In genomic region chr1:35527750-35528476, GRCm38 (mm10) we compare ENCODE assay signal across 17 mouse cellular contexts.
DNase-seq lines count a peak whose midpoint lies in the region; ATAC-seq and TF ChIP-seq lines count a peak whose summit lies in the region.
"Had no signal": no experiment of that assay in that cellular context is flagged by ENCODE, and none has a peak within 500 bp of the region (broad histone marks: within the 10 kb centered on the region; RNA-seq: fewer than 3 reads in every experiment).

No protein-coding gene starts in this region.

- no peaks in the 10 kb centered on the region for H3K4me1 ChIP-seq in midbrain, postnatal 0 days (ENCODE audit: insufficient read depth, low read length)
- no peaks in the 10 kb centered on the region for H3K4me1 ChIP-seq in midbrain, embryonic 10.5 days
- H3K4me1 ChIP-seq: embryonic facial prominence, embryonic 15.5 days; forebrain, embryonic 10.5 days had no signal

- no peak overlapping the region for H3K9ac ChIP-seq in midbrain, postnatal 0 days (replicated peaks; ENCODE audit: low read length, poor library complexity, severe bottlenecking)
- H3K9ac ChIP-seq: embryonic facial prominence, embryonic 15.5 days; limb, embryonic 12.5 days; liver, embryonic 14.5 days had no signal

- H3K27ac ChIP-seq in midbrain, postnatal 0 days (ENCODE audit: low read depth, low read length), result no peak overlapping the region
- no peak overlapping the region for H3K27ac ChIP-seq in midbrain, embryonic 10.5 days (replicated peaks)
- H3K27ac ChIP-seq: embryonic facial prominence, embryonic 15.5 days; forebrain, embryonic 10.5 days; limb, embryonic 12.5 days; liver, embryonic 14.5 days had no signal

- H3K27me3 ChIP-seq in midbrain, postnatal 0 days (ENCODE audit: insufficient read depth, low read length), result no peaks in the 10 kb centered on the region
- no peaks in the 10 kb centered on the region for H3K27me3 ChIP-seq in midbrain, embryonic 10.5 days (ENCODE audit: low read depth, poor library complexity, severe bottlenecking)
- H3K27me3 ChIP-seq: embryonic facial prominence, embryonic 15.5 days; limb, embryonic 12.5 days had no signal

- no peak for TF ChIP-seq CTCF in midbrain, postnatal 0 days (IDR thresholded peaks at IDR 0.05)

- intact Hi-C loops in heart, postnatal 25 days (cut with DNase I), result no loop called here

- ATAC-seq in midbrain, postnatal 0 days (ENCODE audit: low FRiP score), result no peak
- ATAC-seq: midbrain, embryonic 16.5 days had no signal

- peak; percentile 64 for DNase-seq in heart, adult 11 months
- DNase-seq in heart, postnatal 25 days (ENCODE audit: low spot score), result no peak
- peak; percentile 27 for DNase-seq in midbrain, postnatal 0 days (ENCODE audit: low spot score)
- no peak for DNase-seq in midbrain, embryonic 10.5 days (ENCODE audit: low spot score)
- peak; percentile 29 for DNase-seq in kidney, postnatal 10 days
- DNase-seq in skeletal muscle tissue, adult 2 months (ENCODE audit: low read depth, low spot score), result peak; percentile 14
- DNase-seq in urinary bladder, postnatal 10 days (ENCODE audit: low spot score), result no peak
- no peak for DNase-seq in layer of hippocampus, adult 9-11 months
- DNase-seq: adrenal gland, postnatal 14 days; cerebellum, adult 2 months; gastrocnemius, postnatal 14 days; thymus, adult 18-20 months had no signal

- H3K36me3 ChIP-seq in midbrain, postnatal 0 days (ENCODE audit: insufficient read depth, low read length), result no peaks in the 10 kb centered on the region
- no peaks in the 10 kb centered on the region for H3K36me3 ChIP-seq in midbrain, embryonic 10.5 days
- H3K36me3 ChIP-seq: embryonic facial prominence, embryonic 15.5 days; forebrain, embryonic 10.5 days; limb, embryonic 12.5 days had no signal

- no peaks in the 10 kb centered on the region for H3K9me3 ChIP-seq in midbrain, postnatal 0 days (ENCODE audit: low read length)
- no peaks in the 10 kb centered on the region for H3K9me3 ChIP-seq in midbrain, embryonic 10.5 days (replicated peaks)
- H3K9me3 ChIP-seq: embryonic facial prominence, embryonic 15.5 days; forebrain, embryonic 10.5 days; limb, embryonic 12.5 days had no signal

- H3K4me2 ChIP-seq in midbrain, postnatal 0 days (ENCODE audit: low read depth, low read length, poor library complexity, severe bottlenecking), result no peak overlapping the region
- H3K4me2 ChIP-seq: embryonic facial prominence, embryonic 15.5 days; limb, embryonic 12.5 days had no signal

- no peak overlapping the region for H3K4me3 ChIP-seq in midbrain, postnatal 0 days (ENCODE audit: low read depth, low read length)
- no peak overlapping the region for H3K4me3 ChIP-seq in midbrain, embryonic 10.5 days
- H3K4me3 ChIP-seq: embryonic facial prominence, embryonic 15.5 days; forebrain, embryonic 10.5 days; limb, embryonic 12.5 days had no signal

- WGBS in midbrain, postnatal 0 days, result 77% methylated on average over 12 of the region's 12 CpGs
- WGBS in midbrain, embryonic 10.5 days, result 90% methylated on average over 12 of the region's 12 CpGs

Comparison
In these comparisons a context has a peak if more than half of its experiments do, and no peak if none do; other contexts are left out.
1. DNase-seq: peak in heart, adult 11 months (single experiment), midbrain, postnatal 0 days (single experiment), kidney, postnatal 10 days (single experiment) and skeletal muscle tissue, adult 2 months (single experiment); none in heart, postnatal 25 days (single experiment), midbrain, embryonic 10.5 days (single experiment), urinary bladder, postnatal 10 days (single experiment) and layer of hippocampus, adult 9-11 months (single experiment).